Mouse (Mus musculus): ENCODE data around the gene Plin2.
A peak's percentile ranks its signal among the peaks of the same experiment; 100 is the strongest.
"Not testable (repeated sequence)": the region's sequence is repeated elsewhere in the genome, so short reads cannot be mapped to it uniquely, and the experiment has no call there.

Gene Plin2

DNA sequence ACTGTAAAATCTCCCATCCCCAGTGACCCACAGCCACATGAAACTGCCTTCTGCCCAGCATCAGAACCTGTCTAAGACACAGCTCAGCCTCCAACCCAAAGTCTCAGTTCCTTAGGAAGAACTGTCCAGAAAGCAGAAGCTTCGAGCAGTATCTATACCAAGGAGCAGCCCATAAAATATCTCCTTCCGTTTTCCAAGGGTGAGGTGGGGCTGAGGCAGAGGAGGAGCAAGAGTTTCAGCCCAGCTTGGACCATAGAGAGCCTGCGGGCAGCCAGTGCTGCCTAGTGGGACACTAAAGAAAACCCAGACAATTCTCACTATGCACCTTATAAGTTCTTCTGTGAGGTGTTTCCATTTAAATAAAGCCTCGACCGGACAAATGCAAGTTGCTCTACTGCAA lies 37.3 kb downstream of the Plin2 start:
- DNase-seq (ENCODE audit: low spot score in 2 of 2): not testable (repeated sequence)

DNA sequence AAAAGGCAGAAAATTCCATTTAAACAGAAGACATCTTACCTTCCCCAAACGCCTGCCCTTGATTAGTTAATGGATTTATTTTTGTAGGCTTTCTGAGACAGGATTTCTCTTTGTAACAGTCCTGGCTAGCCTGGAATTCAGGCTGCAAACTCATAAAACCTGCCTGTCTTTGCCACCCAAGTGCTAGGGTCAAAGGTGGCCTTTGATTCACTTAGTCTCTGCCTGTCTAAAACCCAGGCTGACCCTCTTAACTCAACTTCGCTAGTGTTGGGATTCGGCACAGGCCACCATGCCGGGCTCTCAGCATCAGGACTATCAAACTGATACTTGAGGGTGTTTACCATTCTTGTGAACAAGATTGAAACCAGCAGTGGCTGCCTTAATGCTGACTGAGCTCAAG lies 38.0 kb downstream of the Plin2 start:
- DNase-seq (ENCODE audit: low spot score in 2 of 2): no peak

DNA sequence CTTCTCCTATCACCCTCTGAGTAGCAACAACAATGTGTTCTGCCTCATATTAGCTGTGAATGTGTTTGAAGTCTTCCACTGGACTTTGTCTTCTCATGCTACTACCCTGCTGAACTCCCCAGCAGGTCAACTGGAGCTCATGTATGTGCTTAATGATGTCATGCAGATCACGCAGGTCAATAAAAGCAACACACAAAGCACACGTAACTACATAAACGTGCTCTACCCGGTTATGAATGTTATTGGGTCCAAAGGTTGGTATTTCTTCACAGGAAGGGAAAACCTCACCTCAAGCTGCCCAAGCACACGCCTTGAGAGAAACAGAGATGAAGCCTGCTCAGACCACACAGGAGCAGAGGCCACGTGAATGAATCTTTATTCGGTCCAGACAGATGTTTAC lies 43.4 kb downstream of the Plin2 start:
- not testable (repeated sequence) for DNase-seq (ENCODE audit: low spot score in 2 of 2)

DNA sequence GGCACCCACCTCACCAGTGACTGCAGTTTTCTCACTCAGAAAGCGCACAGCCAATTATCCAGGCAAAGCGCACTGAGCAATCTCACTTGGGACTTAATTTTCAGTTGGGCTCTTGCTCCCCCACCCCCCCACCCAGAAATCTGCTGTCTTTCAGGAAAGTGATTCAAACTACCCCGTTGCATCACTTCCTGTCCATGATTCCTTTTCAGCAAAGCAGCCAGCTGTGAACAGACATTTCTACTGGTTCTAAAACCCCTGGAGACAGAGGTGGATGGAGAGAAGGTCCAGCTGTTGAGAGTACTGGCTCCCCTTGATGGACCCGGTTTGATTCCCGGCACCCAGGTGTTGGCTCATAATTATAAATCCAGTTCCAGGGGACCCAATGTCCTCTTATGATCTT lies 44.4 kb downstream of the Plin2 start:
- no peak for DNase-seq (ENCODE audit: low spot score in 2 of 2)

DNA sequence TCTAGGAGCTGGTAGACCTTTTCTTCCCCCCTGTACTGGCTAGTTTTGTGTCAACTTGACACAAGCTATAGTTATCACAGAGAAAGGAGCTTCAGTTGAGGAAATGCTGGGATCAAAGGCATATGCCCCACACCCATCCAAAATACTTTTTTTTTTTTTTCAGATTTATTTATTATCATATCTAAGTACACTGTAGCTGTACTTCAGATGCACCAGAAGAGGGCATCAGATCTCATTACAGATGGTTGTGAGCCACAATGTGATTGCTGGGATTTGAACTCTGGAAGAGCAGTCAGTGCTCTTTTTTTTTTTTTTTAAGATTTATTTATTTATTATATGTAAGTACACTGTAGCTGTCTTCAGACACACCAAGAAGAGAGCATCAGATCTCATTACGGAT lies 47.3 kb downstream of the Plin2 start:
- DNase-seq (ENCODE audit: low spot score in 2 of 2): not testable (repeated sequence)

DNA sequence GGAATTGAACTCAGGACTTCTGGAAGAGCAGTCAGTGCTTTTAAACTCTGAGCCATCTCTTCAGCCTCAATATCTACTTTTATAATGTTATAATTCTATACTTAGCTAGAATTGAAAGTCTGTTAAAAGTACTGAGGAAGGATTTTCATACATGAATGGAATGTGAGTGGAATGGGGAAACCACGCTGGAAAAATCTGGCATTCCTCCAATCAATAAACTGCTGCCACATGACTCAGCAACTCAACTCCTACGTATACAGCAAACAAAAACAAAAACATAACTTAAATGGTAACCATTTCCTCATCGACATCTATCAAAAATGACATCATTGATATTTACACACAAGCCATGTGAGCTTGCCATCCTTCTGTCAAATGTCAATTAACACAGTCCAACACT lies 47.7 kb downstream of the Plin2 start:
- DNase-seq (ENCODE audit: low spot score in 2 of 2): no peak

DNA sequence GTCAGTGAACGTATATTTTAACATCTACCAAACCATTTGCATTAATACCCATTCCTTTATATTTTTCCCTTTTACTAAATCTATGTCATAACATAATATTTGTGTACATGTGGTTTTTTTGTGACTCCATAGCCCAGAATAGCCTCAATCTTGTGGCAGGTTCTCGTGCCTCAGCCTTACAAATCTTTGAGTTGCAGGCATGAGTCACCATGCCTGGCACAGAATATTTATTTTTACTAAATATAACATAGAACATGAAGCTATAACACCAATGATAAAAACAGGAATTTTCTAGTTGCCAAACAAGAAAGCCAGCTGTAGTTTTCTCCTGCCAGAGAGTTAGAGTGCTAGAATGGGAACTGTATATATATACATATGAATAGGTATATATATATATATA lies 49.4 kb downstream of the Plin2 start:
- DNase-seq (ENCODE audit: low spot score in 2 of 2): no peak

DNA sequence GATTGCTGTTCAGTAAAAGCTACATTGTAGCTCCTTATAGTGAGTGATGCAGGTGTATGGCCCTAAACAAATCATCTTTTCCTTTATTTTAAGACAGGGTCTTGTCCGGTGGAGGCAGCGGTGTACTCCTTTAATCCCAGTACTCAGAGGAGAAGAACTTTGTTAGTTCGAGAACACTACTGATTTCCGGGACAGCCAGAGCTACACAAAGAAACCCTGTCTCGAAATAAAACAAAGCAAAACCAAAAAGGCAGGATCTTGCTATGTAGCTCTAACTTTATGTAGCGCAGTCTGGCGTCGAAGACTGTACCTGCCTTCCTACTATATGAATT lies 57.6 kb downstream of the Plin2 start:
- DNase-seq (ENCODE audit: low spot score in 2 of 2): no peak

DNA sequence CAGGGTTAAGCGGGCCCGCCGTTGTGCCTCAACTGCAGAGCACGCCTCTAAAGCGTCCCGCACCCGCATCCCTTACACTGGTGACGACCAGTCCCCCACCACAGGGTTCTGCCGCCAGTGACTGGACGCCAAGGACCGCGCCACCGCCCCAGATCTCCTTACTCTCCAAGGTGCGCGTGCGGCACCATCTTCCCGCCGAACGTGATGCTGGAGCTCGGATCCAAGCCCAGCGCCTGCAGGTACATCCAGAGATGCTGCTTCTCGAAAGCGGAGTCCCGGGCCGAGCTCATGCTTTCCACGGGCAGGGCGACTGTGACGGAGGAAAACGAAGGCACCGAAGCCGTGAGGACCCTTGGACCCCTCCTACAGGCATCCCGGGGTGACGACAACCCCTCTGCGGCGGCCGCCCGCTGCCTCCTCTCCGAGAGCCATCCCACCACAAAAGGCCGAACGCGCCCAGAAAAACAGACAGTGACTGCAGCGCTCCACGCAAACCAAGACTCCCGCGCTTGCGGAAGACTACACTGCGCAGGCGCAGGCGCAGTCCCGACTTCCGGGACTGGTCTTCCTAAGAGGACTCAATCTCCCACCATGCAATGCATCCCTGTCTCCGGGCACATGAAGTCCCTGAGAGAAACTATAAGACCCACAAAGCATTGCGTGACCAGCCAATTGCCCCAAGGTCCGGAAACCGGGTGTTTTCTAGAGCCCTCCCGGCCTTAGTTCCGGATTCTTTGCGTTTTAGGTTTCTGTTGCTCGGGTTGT lies 58.2 kb downstream of the Plin2 start, which contains the start of gene Haus6:
Gene Haus6, minus strand, starts transcription at position 532 of the 765 bp plus-strand sequence.
- DNase-seq (ENCODE audit: low spot score in 2 of 2): peak; percentile 94 to 96
